14 mouse cellular contexts compared by ENCODE assay signal in the genomic region with DNA sequence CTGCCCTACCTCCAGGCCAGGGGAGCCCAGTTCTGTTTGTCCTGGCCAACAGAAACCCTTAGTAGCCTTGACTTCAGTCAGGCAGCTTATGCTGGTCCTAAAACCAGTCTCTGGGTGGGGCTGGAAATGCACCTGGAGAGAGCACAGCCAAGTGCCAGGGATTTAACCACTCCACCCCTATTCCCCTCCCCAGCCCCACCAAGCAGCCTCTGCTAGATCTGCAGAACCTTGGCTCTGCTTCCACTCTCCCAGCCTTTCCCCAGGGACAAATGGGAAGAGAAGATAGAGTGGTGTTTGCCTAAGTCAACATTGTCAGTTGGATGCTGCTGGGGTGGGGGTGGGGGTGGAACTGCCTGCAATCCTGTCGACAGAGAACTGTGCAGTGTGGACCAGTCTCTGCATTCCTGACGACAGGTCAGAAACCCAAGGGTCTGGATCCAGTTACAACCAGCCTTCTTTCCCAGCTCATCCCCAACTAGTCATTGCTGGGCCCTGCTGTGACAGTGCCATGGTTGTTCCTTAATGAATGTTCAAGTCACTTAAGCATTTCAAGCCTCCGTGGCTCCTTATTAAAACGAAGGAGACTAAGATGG.
DNase-seq lines count a peak whose midpoint lies in the region; ATAC-seq lines count a peak whose summit lies in the region.
"Had no signal": no experiment of that assay in that cellular context is flagged by ENCODE, and none has a peak within 500 bp of the region (broad histone marks: within the 10 kb centered on the region; RNA-seq: fewer than 3 reads in every experiment).

No protein-coding gene starts in this region.

- no peak overlapping the region for H3K4me2 ChIP-seq in midbrain, embryonic 11.5 days
- peak overlapping the region; percentile 46 for H3K4me2 ChIP-seq in embryonic facial prominence, embryonic 15.5 days (replicated peaks)
- H3K4me2 ChIP-seq in liver, embryonic 11.5 days, result no peak overlapping the region

- H3K4me3 ChIP-seq in midbrain, embryonic 11.5 days (ENCODE audit: low read depth, low read length), result no peak overlapping the region
- no peak overlapping the region for H3K4me3 ChIP-seq in midbrain, embryonic 10.5 days
- no peak overlapping the region for H3K4me3 ChIP-seq in embryonic facial prominence, embryonic 15.5 days (replicated peaks)
- no peak overlapping the region for H3K4me3 ChIP-seq in liver, embryonic 11.5 days (ENCODE audit: low read depth, low read length)
- H3K4me3 ChIP-seq: layer of hippocampus, adult 2 months had no signal

- no peaks in the 10 kb centered on the region for H3K9me3 ChIP-seq in midbrain, embryonic 11.5 days (ENCODE audit: control insufficient read depth, low read length)
- H3K9me3 ChIP-seq in midbrain, embryonic 10.5 days (replicated peaks), result no peaks in the 10 kb centered on the region
- no peaks in the 10 kb centered on the region for H3K9me3 ChIP-seq in embryonic facial prominence, embryonic 15.5 days (replicated peaks)
- no peaks in the 10 kb centered on the region for H3K9me3 ChIP-seq in liver, embryonic 11.5 days (ENCODE audit: control insufficient read depth, low read length)

- no peak for DNase-seq in midbrain, embryonic 11.5 days (ENCODE audit: low spot score, missing footprints)
- no peak for DNase-seq in midbrain, embryonic 10.5 days (ENCODE audit: low spot score)
- no peak for DNase-seq in liver, embryonic 11.5 days (ENCODE audit: low spot score)
- no peak for DNase-seq in T-cell, adult 2 months (ENCODE audit: low spot score)
- DNase-seq in thymus, postnatal 25 days, result no peak
- DNase-seq: adrenal gland, postnatal 25 days; heart, adult 18-20 months; heart, postnatal 36 days; kidney, adult 2 months; lung, postnatal 10 days; right cerebral cortex, postnatal 4 days had no signal

- no peaks in the 10 kb centered on the region for H3K36me3 ChIP-seq in midbrain, embryonic 11.5 days (ENCODE audit: control insufficient read depth, insufficient read depth, low read length)
- no peaks in the 10 kb centered on the region for H3K36me3 ChIP-seq in midbrain, embryonic 10.5 days
- no peaks in the 10 kb centered on the region for H3K36me3 ChIP-seq in embryonic facial prominence, embryonic 15.5 days
- H3K36me3 ChIP-seq in liver, embryonic 11.5 days (ENCODE audit: control insufficient read depth, insufficient read depth, low read length), result no peaks in the 10 kb centered on the region

- no peaks in the 10 kb centered on the region for H3K27me3 ChIP-seq in midbrain, embryonic 11.5 days (ENCODE audit: control insufficient read depth, insufficient read depth, low read length)
- no peaks in the 10 kb centered on the region for H3K27me3 ChIP-seq in midbrain, embryonic 10.5 days (ENCODE audit: low read depth, poor library complexity, severe bottlenecking)
- no peaks in the 10 kb centered on the region for H3K27me3 ChIP-seq in embryonic facial prominence, embryonic 15.5 days
- no peaks in the 10 kb centered on the region for H3K27me3 ChIP-seq in liver, embryonic 11.5 days (replicated peaks; ENCODE audit: control insufficient read depth, insufficient read depth, low read length)

- no peaks in the 10 kb centered on the region for H3K4me1 ChIP-seq in midbrain, embryonic 11.5 days (ENCODE audit: control insufficient read depth, insufficient read depth, low read length)
- peaks cover 5% of the 10 kb centered on the region for H3K4me1 ChIP-seq in midbrain, embryonic 10.5 days
- H3K4me1 ChIP-seq in embryonic facial prominence, embryonic 15.5 days, result peaks cover 35% of the 10 kb centered on the region
- no peaks in the 10 kb centered on the region for H3K4me1 ChIP-seq in liver, embryonic 11.5 days (replicated peaks; ENCODE audit: control insufficient read depth, insufficient read depth, low read length)

- ATAC-seq in midbrain, embryonic 11.5 days (ENCODE audit: low FRiP score), result peak; percentile 42; the same call in 1 of the 2 replicates
- ATAC-seq in embryonic facial prominence, embryonic 15.5 days (ENCODE audit: insufficient number of reproducible peaks, low FRiP score, low TSS enrichment, low read depth), result 0 out of 2 replicates have a peak, but pooled peaks have one; percentile 29
- ATAC-seq in liver, embryonic 11.5 days (replicated peaks; ENCODE audit: low FRiP score), result peak; percentile 53
- ATAC-seq in erythroblast, adult 5-6 weeks (replicated peaks; ENCODE audit: low FRiP score, poor library complexity, severe bottlenecking), result no peak

- WGBS in midbrain, embryonic 11.5 days, result 60% methylated on average over 4 of the region's 4 CpGs
- WGBS in midbrain, embryonic 10.5 days, result 60% methylated on average over 4 of the region's 4 CpGs
- WGBS in embryonic facial prominence, embryonic 15.5 days, result 44% methylated on average over 4 of the region's 4 CpGs
- WGBS in liver, embryonic 11.5 days, result 55% methylated on average over 4 of the region's 4 CpGs

- no peak overlapping the region for H3K9ac ChIP-seq in midbrain, embryonic 11.5 days (ENCODE audit: low read length)
- H3K9ac ChIP-seq in embryonic facial prominence, embryonic 15.5 days, result no peak overlapping the region
- no peak overlapping the region for H3K9ac ChIP-seq in liver, embryonic 11.5 days (ENCODE audit: low read depth, low read length)

- H3K27ac ChIP-seq in midbrain, embryonic 11.5 days (ENCODE audit: low read depth, low read length), result no peak overlapping the region
- no peak overlapping the region for H3K27ac ChIP-seq in midbrain, embryonic 10.5 days (replicated peaks)
- H3K27ac ChIP-seq in embryonic facial prominence, embryonic 15.5 days (replicated peaks), result peak overlapping the region; percentile 74
- H3K27ac ChIP-seq in liver, embryonic 11.5 days (ENCODE audit: low read depth, low read length), result no peak overlapping the region
- H3K27ac ChIP-seq: layer of hippocampus, adult 2 months had no signal
